Mouse (Mus musculus): ENCODE data around the gene Morn4. TPM values are rescaled to one million over a fixed set of nuclear protein-coding genes. Genes with fewer than 3 reads are reported as not detected.

Morn4 gene
- total and polyA plus RNA-seq, 2 experiments from 2014 or later = 42.9 to 108 TPM

DNA sequence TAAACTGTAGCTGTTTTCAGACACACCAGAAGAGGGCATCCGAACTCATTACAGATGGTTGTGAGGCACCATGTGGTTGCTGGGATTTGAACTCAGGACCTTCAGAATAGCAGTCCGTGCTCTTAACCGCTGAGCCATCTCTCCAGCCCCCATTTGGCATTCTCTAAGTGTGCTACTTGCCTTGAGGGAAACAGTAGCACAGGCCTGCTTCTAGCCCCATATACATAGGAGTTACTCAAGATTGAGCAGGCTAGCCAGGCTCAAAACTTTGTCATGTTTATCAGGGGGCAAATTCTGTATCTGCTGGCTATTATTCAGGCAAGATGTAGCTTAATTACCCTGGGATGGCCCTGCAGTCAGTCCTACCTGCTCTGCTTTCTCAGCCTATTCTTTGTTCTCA is 34.8 kb downstream of the Morn4 start:
- Histone ChIP-seq H3K36me3 (ENCODE audit: insufficient read depth, low read length) (no peaks in the 10 kb centered on the region), H3K4me1 (ENCODE audit: insufficient read depth, low read length) (no peaks in the 10 kb centered on the region), H3K9me3 (ENCODE audit: low read length) (no peaks in the 10 kb centered on the region), H3K27ac (no peak overlapping the region), H3K27me3 (ENCODE audit: insufficient read depth, low read length) (no peaks in the 10 kb centered on the region), H3K4me2 (ENCODE audit: low read depth, low read length) (no peak overlapping the region), H3K9ac (replicated peaks; ENCODE audit: low read length) (no peak overlapping the region), H3K4me3 (ENCODE audit: low read length) (no peak overlapping the region)
- WGBS = 86% methylated on average over 3 of the region's 3 CpGs
- DNase-seq (ENCODE audit: low spot score) = no peak
- no peak for TF ChIP-seq CTCF (IDR thresholded peaks at IDR 0.05; ENCODE audit: low read depth)
- ATAC-seq = no peak

DNA sequence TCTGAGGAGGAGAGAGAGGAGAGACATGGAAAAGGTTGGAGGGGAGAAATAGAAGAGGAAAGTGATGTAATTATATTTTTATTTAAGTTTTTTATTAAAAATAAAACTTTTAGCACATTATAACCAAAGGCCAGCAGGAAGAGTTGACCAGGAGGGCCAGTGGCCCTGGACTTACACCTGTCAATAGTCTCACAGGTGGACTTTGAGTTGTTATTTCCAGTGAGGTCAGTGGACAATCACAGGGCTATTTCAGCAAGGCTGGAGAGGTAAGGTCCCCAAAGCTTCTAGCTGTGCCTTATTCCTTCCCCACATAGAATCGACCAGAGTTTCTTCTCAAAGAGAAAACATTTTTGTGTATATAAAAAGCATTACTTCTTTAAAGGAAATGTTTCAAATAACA is 35.9 kb downstream of the Morn4 start:
- Histone ChIP-seq H3K36me3 (ENCODE audit: insufficient read depth, low read length) (no peaks in the 10 kb centered on the region), H3K27me3 (ENCODE audit: insufficient read depth, low read length) (no peaks in the 10 kb centered on the region), H3K27ac (no peak overlapping the region), H3K4me2 (ENCODE audit: low read depth, low read length) (no peak overlapping the region), H3K9me3 (ENCODE audit: low read length) (no peaks in the 10 kb centered on the region), H3K4me1 (ENCODE audit: insufficient read depth, low read length) (peaks cover 4% of the 10 kb centered on the region; the same call in 1 of the 2 replicates), H3K9ac (replicated peaks; ENCODE audit: low read length) (no peak overlapping the region), H3K4me3 (ENCODE audit: low read length) (no peak overlapping the region)
- TF ChIP-seq CTCF (IDR thresholded peaks at IDR 0.05; ENCODE audit: low read depth) = no peak
- DNase-seq (ENCODE audit: low spot score) (no peak), ATAC-seq (no peak)
- WGBS = 78% methylated on average over 1 of the region's 1 CpGs

DNA sequence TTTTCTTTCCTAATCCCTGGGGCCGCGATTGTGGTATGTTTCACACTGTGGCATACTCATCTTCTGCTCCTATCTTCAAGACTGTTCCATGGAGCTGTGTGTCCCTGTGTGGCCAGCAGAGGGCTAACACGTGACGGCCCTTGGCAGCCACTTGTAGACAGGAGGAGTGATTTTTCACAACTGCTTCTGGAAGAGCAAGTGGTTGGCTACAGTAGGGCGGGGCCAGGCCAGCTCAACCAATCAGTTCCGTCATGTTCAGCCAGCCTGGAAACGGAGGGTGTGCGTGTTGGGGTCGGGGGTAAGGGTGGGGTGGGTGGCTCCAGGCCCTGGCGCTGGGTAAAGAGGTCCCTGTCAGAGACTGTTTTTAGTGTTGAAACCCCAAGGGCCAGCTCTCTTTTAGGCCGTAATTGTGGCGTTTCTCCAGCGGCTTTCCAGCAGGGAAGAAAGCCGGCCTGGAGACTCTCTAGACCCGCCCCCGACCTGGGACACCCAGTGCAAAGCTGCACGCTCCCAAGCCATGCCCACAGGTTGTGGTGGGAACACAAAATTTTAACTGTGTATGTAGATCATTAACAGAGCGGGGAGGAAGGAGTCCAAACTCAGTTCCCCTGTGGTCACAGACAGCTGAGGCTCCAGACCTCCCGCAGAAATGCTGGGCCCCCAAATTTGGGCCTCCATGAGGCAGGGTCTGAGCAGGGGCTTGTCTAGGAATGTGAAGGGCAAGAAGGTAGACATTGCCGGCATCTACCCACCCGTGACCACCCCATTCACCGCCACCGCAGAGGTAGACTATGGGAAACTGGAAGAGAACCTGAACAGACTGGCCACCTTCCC is 40.7 kb downstream of the Morn4 start, which contains the start of gene Hoga1:
Gene Hoga1 (plus strand): TSS at position 342 of the 834 bp plus-strand sequence.
- Histone ChIP-seq H3K4me2 (ENCODE audit: low read depth, low read length) (peak within 1 kb of the TSS; percentile 56), H3K4me1 (ENCODE audit: insufficient read depth, low read length) (peaks cover 4% of the 10 kb centered on the region; the same call in 1 of the 2 replicates), H3K9ac (replicated peaks; ENCODE audit: low read length) (0 out of 2 replicates have a peak within 1 kb of the TSS, but pooled peaks have one; percentile 17), H3K27ac (no peak within 1 kb of the TSS), H3K36me3 (ENCODE audit: insufficient read depth, low read length) (no peaks in the 10 kb centered on the region), H3K27me3 (ENCODE audit: insufficient read depth, low read length) (no peaks in the 10 kb centered on the region), H3K4me3 (ENCODE audit: low read length) (peak within 1 kb of the TSS; percentile 25), H3K9me3 (ENCODE audit: low read length) (no peaks in the 10 kb centered on the region)
- ATAC-seq (peak; percentile 95), DNase-seq (ENCODE audit: low spot score) (peak; percentile 82)
- peak; percentile 89 for TF ChIP-seq CTCF (IDR thresholded peaks at IDR 0.05; ENCODE audit: low read depth)
- 24% methylated on average over 23 of the region's 23 CpGs for WGBS

DNA sequence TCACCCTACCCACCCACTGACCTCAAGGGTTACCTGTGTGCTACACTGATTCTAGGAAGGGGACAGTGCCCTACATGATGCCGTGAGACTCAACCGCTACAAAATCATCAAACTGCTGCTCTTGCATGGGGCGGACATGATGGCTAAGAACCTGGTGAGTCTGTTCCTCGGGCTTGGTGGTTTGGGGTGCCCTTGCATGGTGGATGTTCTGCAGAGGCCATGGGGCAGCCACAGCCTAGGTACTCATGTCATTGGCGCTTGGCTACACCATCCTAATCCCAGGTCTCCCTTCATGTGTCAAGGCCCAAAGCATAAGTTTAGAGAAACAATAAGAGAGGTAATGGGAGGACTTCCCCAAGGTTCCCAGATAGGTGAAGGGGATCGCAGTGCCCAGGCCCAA is 42.2 kb downstream of the Morn4 start:
- Histone ChIP-seq H3K27ac (no peak overlapping the region), H3K36me3 (ENCODE audit: insufficient read depth, low read length) (no peaks in the 10 kb centered on the region), H3K27me3 (ENCODE audit: insufficient read depth, low read length) (no peaks in the 10 kb centered on the region), H3K9me3 (ENCODE audit: low read length) (no peaks in the 10 kb centered on the region), H3K9ac (replicated peaks; ENCODE audit: low read length) (no peak overlapping the region), H3K4me3 (ENCODE audit: low read length) (no peak overlapping the region), H3K4me1 (ENCODE audit: insufficient read depth, low read length) (peaks cover 4% of the 10 kb centered on the region; the same call in 1 of the 2 replicates), H3K4me2 (ENCODE audit: low read depth, low read length) (no peak overlapping the region)
- no peak for TF ChIP-seq CTCF (IDR thresholded peaks at IDR 0.05; ENCODE audit: low read depth)
- 97% methylated on average over 6 of the region's 6 CpGs for WGBS
- ATAC-seq (no peak), DNase-seq (ENCODE audit: low spot score) (no peak)

DNA sequence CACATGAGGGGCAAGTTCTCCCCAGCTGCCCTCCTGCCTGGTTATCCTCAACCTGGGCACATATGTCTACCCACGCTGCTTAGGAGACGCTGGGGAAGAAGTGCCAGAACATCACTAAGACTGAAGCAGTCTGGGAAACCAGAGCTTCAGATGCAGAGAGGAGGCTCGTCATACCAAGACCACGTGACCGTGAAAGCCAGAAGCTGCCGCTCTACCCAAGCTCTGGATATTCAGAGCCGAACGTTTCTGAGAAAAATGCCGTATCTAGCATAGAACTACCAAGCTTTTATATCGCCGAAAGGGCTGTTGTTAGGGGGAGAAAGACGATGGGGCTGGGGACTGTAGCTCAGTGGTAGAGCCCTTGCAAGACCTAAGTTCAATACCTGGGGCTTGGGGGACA is 47.8 kb downstream of the Morn4 start:
- H3K4me3 ChIP-seq (ENCODE audit: low read length) = no peak overlapping the region
- WGBS = 92% methylated on average over 12 of the region's 12 CpGs
- H3K9ac ChIP-seq (replicated peaks; ENCODE audit: low read length) = no peak overlapping the region
- no peaks in the 10 kb centered on the region for H3K9me3 ChIP-seq (ENCODE audit: low read length)
- no peaks in the 10 kb centered on the region for H3K4me1 ChIP-seq (ENCODE audit: insufficient read depth, low read length)
- H3K27me3 ChIP-seq (ENCODE audit: insufficient read depth, low read length) = no peaks in the 10 kb centered on the region
- DNase-seq (ENCODE audit: low spot score) (no peak), ATAC-seq (no peak)
- H3K27ac ChIP-seq = no peak overlapping the region
- H3K4me2 ChIP-seq (ENCODE audit: low read depth, low read length) = no peak overlapping the region
- no peak for TF ChIP-seq CTCF (IDR thresholded peaks at IDR 0.05; ENCODE audit: low read depth)
- H3K36me3 ChIP-seq (ENCODE audit: insufficient read depth, low read length) = no peaks in the 10 kb centered on the region

DNA sequence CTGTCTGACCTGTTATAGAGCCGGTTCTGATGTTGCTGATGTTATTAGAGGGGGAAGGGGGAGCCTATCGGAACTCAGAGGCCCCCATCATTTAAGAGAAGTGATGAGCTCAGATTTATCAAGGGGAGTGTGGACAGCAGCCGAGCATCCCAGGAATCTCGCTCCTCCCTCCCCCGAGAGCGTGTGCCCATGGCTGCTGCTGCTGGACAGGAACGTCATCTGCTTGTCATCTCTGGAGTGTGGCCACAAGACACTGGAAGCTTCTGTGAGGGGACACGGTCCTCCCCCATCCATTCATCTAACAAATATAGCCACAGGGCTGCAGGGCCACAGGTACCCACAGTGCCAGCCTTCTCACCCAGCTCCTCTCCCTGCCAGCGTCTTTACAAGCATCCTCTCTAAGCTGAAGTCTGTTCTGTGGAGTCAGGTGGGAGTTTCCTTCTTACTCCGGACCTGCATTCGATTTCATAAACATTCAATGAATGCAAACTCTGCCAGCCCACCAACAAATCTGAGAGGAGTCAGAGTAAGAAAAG is 48.9 kb downstream of the Morn4 start:
- Histone ChIP-seq H3K27me3 (ENCODE audit: insufficient read depth, low read length) (no peaks in the 10 kb centered on the region), H3K4me1 (ENCODE audit: insufficient read depth, low read length) (no peaks in the 10 kb centered on the region), H3K27ac (no peak overlapping the region), H3K9me3 (ENCODE audit: low read length) (no peaks in the 10 kb centered on the region), H3K4me2 (ENCODE audit: low read depth, low read length) (no peak overlapping the region), H3K4me3 (ENCODE audit: low read length) (no peak overlapping the region), H3K9ac (replicated peaks; ENCODE audit: low read length) (no peak overlapping the region), H3K36me3 (ENCODE audit: insufficient read depth, low read length) (no peaks in the 10 kb centered on the region)
- 79% methylated on average over 11 of the region's 11 CpGs for WGBS
- DNase-seq (ENCODE audit: low spot score) (no peak), ATAC-seq (no peak)
- TF ChIP-seq CTCF (IDR thresholded peaks at IDR 0.05; ENCODE audit: low read depth) = no peak

DNA sequence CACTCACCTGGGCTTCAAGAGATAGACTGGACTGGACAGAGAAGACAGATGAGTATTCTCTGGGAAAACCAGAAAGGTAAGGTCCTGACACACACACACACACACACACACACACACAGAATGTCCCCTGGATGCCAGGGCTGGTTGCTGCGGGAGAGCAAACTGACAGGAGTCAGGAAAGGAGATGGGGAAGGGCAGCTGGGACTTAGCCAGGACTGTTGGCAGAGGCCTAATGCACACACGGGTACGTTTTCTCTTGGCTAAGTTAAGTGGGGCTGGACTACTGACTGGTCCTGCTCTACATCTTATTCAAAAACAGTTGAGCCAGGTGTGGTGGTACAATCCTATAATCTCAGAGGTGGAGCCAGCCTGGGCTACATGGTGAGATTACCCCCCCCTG is 49.8 kb downstream of the Morn4 start:
- no peak overlapping the region for H3K4me2 ChIP-seq (ENCODE audit: low read depth, low read length)
- no peaks in the 10 kb centered on the region for H3K4me1 ChIP-seq (ENCODE audit: insufficient read depth, low read length)
- WGBS = 58% methylated on average over 3 of the region's 3 CpGs
- no peaks in the 10 kb centered on the region for H3K9me3 ChIP-seq (ENCODE audit: low read length)
- H3K4me3 ChIP-seq (ENCODE audit: low read length) = no peak overlapping the region
- DNase-seq (ENCODE audit: low spot score) = no peak
- TF ChIP-seq CTCF (IDR thresholded peaks at IDR 0.05; ENCODE audit: low read depth) = no peak
- no peak for ATAC-seq
- no peak overlapping the region for H3K27ac ChIP-seq
- H3K27me3 ChIP-seq (ENCODE audit: insufficient read depth, low read length) = no peaks in the 10 kb centered on the region
- H3K9ac ChIP-seq (replicated peaks; ENCODE audit: low read length) = no peak overlapping the region
- no peaks in the 10 kb centered on the region for H3K36me3 ChIP-seq (ENCODE audit: insufficient read depth, low read length)

All from hindbrain, postnatal 0 days (tissue).